Mouse (Mus musculus): Measurements from ENCODE around the gene Ccdc83.

Gene Ccdc83

DNA sequence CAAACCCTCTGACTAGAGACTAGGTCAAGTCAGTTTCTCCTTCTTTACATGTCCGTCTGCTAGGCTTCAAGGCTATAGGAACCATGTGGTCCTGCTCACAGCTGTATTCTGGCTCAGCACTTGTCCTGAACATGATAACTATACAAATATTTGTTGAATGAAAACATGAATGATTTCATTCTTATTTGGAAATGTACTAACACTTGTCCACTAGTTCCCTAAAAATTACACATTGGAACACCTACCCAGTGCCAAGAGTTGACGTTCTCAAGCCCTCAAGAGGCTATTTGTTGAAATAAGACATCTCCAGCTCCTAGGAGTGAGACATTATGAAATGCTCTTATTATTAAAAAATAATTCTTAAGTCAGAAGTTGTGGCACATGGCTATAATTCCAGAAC, 6.9 kb downstream of the Ccdc83 start:
- no peak for DNase-seq

DNA sequence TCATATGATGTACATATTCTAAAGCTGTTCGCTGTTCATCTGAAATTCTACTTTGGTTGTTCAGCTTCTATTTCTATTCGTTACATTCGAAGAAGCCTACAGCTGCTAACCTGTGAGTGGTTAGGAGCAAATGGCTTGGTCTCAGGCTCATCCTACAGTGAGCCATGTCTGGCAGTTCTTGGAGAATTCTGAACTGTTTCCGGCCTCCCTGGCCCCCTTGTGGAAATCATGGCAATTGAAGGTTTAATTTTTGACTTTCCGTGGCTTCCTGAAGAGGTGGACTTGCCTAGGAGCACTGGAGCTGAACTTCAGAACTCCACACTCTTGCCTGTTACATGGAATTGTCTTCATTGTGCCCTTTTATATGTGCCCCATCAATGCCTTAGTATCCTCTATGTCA, 12.6 kb downstream of the Ccdc83 start:
- DNase-seq = no peak

DNA sequence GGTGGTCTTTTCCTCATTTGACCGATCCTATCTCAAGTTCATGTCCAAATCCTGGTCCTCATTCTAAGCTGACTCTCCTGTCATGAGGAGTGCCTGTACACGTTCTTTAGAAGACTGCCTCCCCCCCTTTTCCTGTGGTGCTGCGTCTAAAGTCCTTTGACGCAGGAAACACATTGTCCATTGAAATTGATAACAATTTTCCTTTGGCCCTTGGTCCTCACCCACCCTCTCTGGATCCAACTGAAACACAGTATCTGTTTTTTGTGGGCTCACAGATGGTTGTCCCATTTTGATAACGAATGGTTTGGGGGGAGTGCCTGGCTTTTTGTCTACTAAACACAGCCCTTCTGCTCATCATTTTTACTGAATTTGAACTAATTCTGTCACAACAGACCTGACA, 21.9 kb downstream of the Ccdc83 start:
- DNase-seq = no peak

DNA sequence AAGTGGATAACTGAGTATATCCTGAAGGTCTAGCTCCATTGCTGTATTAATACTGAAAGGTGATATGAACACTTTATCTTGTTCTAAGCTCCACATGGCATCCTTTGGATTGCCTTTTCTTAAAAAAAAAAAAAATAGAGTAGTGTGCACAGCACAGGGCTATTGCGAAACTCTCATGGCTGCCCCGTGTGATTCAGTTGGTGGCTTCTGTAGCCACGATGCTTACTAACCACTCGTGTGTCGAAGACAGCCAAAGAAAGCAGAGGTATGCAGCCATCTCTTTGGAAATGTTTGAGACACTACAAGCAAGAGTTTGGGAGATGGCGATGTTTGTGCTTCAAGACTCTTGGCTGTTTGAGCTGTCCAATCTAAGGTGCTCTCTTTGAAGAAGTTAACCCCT, 22.4 kb downstream of the Ccdc83 start:
- DNase-seq = no peak

DNA sequence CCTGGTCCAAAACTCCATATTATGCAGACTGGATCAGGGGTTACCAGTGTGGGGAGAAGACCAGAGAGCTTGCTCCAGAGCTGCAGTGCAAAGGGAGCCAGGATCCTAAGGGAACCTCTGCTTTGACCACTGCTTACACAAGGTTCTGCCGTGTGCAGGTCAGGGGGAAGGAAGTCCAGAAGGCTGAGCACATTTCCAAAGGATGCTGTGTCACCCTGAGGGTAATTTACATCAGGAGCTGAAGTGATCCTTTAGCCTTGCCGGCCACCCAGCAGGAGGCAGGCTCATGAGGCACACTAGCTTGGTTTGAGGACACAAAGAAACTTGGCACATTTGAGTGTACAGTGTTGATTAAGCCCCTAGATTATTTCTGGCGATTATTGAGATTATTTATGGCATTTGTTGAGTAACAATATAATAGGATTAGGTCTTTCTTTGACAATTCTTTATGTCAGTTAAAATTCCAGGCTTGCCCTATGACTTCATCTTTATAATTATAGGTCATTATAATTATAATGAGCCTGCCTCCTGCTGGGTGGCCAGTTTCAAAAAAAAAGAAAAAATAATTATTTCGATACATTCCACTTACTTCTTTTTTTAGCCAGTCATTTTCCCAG, 29.2 kb downstream of the Ccdc83 start:
- DNase-seq = no peak

DNA sequence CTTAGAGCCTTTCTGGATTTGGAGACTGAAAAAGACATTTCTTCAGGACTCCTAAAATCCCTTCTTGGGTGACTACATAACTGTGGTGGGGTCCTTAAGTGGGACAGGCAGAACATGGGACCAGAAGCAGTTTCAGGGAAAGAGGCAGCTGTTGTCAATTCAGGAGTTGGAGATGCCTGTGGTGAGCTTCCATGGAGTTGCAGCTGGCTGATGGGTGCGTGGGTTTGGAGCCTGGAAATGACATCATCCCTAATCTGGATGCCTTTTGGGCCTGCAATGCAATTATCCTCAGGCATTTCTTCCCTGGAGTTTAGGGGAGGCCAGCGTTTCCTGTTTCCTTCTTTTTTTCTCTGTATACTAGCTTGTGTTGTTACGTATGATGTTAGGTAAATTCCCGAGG, 31.7 kb downstream of the Ccdc83 start:
- DNase-seq = no peak

DNA sequence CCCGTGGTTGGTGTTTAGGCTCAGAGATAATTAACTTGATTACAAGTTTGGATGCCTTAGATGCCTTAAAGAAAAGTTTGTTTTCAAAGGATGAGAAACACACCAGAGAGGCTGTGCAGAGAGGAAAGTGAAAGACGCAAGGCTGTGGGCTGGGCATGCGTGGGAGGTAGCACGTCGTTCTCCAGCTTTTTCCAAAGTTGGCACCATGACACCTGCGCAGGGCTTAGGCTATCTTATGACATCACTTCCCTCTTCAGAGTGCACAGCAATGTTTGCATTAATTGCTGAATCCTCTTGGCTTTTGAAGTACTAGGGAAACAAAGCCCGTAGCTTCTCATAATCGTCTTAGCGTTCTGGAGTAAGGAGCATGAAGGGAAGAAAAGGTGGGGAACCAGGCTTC, 34.1 kb downstream of the Ccdc83 start:
- DNase-seq = no peak

DNA sequence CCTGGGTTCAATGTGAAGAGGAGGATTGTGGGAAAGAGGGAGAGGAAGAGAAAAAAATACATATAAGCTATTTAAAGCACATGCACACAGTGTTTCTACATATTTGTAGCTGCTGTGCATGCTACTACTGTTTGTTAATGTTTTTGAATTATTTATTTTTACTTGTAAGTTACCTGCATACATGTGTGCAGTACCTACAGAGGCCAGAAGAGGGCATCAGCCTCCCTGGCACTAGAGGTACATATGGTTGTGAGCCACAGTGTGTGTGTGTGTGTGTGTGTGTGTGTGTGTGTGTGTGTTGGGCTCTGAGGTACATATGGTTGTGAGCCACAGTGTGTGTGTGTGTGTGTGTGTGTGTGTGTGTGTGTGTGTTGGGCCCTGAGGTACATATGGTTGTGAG, 36.7 kb downstream of the Ccdc83 start:
- DNase-seq = peak; percentile 68

DNA sequence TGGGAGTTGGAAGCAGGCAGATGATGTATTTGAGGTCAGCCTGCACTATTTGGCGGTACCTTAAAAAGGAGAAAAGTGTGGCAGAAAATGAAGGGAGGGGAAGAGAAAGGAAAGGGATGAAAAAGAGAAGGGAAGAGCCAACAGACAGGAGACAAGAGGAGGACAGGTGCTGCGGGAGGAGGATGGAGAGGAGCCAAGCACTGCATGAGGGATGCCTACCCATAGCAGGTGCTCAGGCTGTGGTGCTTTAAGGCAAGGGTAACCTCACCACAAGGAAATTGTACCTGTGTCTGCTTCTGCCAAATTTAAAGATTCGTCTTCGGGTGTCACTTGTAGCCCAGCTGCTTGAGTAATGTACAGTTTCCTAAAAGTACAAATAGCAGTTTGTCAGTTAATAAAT, 37.5 kb downstream of the Ccdc83 start:
- no peak for DNase-seq

DNA sequence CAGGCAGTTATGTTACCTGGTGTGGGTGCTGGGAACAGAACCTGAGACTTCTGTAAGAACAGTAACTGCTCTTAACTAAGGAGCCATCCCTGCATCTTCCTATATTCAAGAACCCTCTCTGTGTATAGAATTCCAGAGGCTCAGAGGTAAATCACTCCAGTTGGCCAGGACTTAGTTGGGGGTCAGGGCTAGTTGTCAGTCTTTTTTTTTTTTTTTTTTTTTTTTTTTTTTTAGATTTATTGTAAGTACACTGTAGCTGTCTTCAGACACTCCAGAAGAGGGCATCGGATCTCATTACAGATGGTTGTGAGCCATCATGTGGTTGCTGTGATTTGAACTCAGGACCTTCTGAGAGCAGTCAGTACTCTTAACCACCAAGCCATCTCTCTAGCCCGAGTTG, 44.1 kb downstream of the Ccdc83 start:
- DNase-seq = no peak

DNA sequence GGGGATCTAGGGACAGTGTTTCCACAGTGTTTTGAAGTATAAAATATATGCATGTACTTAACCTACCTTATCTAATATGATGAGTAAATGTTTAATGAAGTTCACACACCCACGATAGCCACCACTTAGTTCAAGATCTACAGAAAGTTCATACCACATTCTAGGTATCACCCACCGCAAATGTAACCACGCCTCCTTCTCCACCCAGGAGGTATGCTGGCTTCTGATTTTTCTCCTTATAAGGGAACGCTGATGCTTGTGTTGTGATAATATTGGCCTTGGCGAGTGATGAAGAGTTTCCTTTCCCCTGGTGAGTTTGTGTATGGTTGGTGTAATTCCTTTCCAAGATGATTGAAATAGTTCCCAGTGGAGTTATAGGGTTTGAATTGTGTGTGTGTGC, 47.5 kb downstream of the Ccdc83 start:
- no peak for DNase-seq

DNA sequence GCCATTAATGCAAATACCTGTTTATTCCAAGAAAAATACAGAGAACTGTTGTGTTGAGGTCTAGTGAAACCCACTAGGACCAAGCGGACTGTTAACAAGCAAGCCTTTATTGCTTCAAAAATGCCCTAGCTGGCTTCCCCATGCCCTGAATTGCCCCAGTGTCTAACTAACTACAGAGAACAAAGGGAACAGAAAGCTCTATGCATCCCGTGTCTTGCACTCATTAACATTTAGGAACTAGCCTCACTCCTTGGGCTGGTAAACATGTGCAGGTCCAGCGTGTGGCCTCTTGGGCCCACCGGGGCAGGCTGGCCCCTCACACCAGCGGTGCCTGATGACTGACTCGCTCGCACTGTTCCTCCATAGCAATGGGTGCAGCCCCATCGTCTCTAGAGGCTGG, 49.1 kb downstream of the Ccdc83 start:
- DNase-seq = no peak

DNA sequence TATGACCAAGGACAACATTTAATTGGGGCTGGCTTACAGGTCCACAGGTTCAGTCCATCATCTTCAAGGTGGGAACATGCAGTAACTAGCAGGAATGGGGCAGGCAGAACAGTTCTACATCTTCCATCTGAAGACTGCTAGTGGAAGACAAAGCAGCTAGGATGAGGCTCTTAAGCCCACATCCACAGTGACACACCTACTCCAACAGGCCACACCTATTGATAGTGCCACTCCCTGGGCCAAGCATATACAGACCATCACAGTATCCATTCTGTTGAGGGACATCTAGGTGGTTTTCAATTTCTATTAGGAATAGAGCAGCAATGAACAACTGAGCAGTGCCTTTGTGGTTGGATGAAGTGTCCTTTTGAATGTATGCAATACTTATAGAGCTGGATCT, 54.6 kb downstream of the Ccdc83 start:
- DNase-seq = no peak

DNA sequence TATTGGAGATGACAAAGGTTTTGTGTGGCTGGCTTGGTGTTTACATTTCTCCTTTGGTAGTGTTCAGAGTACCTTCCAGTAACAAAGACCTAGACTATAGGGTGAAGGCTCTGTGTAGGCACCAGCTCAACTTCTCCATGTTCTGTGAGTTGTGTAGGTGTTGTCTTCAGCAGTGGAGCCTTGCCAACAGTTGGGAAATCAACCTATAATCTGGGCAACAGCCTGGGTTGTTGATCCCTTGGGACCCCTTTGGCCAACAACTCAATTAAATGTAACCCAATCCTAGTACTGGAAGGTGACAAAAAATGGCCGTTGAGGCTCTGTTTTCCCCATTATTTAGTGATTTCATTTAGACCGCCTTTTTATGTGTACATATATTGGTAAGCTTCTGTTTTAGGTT, 55.5 kb downstream of the Ccdc83 start:
- no peak for DNase-seq

DNA sequence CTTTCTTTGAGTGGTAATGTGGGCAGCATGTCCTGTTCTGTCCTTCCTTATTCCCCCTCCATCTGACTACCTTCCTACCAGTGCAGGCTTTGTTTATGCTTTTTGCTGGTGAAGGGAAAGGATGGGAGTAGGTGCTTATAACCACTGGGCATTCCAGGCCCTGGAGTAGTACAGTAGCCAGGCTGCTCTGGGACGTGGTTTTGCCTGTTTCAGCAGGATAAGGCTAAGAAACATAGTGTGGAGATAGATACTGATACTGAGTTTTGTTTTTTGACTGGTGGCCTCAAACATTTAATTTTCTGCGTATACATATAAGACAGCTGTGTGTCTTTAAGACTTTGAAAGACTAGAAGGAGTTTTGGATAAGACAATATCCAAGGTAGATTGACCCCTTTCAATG, 61.7 kb downstream of the Ccdc83 start:
- no peak for DNase-seq

DNA sequence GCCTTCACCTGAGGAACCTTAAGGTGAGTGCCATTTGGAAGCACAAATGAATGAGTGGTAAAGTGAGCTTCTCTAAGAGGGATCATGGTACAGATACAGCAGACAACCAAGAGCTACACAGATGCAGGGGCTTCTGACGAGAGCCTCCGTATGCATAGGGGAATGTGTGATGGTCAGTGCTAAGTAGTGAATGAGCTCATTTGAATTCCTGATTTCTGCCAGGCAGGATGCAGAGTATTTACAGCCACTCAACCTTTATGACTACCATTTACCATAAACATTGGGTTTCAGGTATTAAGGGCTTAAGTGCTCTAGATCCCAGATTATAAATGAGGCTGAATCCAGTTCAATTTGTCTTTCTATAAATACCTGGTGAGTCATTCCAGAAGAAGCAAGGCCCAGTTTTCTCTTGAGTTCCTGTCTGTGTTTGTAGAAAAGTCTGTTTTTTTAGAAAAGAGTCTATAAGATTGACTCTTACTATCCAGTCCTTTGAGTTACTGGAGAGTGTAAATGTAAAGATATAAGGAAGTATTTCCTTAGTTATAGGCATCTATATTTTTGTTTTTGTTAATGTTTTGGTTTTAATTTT, 63.6 kb downstream of the Ccdc83 start:
- DNase-seq = no peak

DNA sequence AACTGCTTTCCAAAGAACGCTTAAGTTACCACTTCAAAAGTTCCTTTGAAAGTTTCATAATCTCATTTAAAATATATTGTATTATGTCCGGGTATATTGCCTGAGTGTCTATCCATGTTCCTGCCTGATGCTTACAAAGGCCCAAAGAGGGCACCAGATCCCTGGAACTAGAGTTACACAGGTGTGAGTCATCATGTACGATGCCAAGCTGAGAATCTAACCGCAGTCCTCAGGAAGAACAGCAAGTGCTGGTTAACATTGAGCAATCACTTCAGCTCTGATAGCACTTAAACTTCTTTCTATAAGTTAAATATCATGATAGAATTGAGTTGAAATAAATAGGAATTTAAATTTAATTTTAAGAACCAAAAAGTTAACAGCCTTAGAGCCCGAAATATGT, 65.3 kb downstream of the Ccdc83 start:
- no peak for DNase-seq

DNA sequence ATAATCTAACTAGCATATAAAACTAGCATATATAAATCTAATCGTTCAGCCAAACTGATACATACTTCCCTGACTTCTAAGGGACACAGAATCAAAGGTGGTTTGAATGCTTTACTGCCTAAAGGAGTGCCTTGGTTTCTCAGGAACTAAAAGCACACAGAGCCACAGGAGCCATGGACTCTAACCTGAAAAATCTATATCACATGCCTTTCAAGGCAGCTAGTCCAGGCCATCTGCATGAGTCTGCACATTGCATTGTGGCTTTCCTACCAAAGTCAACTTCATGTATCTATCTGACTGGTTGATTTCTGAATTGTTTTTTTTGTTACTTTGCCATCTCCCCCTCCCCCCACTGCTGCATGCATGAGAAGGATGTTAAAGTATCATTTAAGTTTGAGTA, 84.9 kb downstream of the Ccdc83 start:
- no peak for DNase-seq

DNA sequence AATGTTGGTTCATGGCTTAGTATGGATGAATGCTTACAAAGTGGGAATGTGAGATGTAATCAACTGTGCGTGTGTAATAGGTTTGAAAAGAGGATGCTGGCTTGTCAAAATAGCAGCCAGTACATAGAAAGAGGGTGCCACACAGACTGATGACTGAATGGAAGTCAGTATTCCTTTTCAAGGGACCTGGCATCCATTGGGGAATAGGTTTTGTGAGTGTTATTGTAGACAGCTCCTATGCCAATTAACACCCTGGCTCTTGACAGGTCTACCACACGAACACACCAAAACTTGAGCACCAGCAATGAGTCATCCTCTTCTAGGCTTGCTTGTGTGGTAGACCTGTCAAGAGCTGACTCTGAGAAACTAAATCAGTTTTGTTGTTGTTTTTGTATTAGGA, 90.0 kb downstream of the Ccdc83 start:
- no peak for DNase-seq
